Mouse (Mus musculus) liver, embryonic 14.5 days (tissue): Measurements from ENCODE around the gene Nfe2l2.

Experiments
- CTCF ChIP-seq: IDR thresholded peaks from 2 replicates; pipeline ENCODE4 v1.5.1; 2016; ENCODE audit warnings: antibody characterized with exemption, low read depth, control low read depth
- EP300 ChIP-seq: IDR thresholded peaks from 2 replicates; pipeline ENCODE4 v1.6.1; 2016; ENCODE audit warnings: antibody characterized with exemption, low read depth

GRCm38 (mm10) chr2:75679947-75680346, 24.5 kb downstream of the Nfe2l2 start:
- TF ChIP-seq EP300 (no peak), CTCF (no peak)
